Mouse (Mus musculus) forebrain, embryonic 15.5 days (tissue): ENCODE measurements at regions not wholly inside any gene's neighbourhood (a gene's known extent, or its start where the extent isn't known, plus 50 kb on each side); places are given as distances from the start of the nearest gene placed in this dataset.
A peak's percentile ranks its signal among the peaks of the same experiment; 100 is the strongest.

Experiments used
- ATAC-seq: fragments of 200-750 bp; cut with Nextera tagmentation; replicated peaks from 2 replicates; pipeline ENCODE4 v1.8.0; 2017; ENCODE audit warnings: mild to moderate bottlenecking, moderate TSS enrichment, moderate library complexity
- H3K27ac ChIP-seq: fragments of 300-500 bp; sonication (generic); replicated peaks from 2 replicates; pipeline ENCODE4 v1.5.1; 2015; ENCODE audit warnings: mild to moderate bottlenecking, inconsistent platforms
- H3K27me3 ChIP-seq: fragments of 300-500 bp; sonication (generic); 2 replicates; pipeline ENCODE4 v1.6.1; 2015; ENCODE audit warnings: inconsistent platforms
- H3K36me3 ChIP-seq: fragments of 300-500 bp; sonication (generic); 2 replicates; pipeline ENCODE4 v1.6.1; 2015; ENCODE audit warnings: mild to moderate bottlenecking, inconsistent platforms
- H3K4me1 ChIP-seq: fragments of 300-500 bp; sonication (generic); 2 replicates; pipeline ENCODE4 v1.6.1; 2015; ENCODE audit warnings: inconsistent platforms
- H3K4me2 ChIP-seq: fragments of 300-500 bp; sonication (generic); replicated peaks from 2 replicates; pipeline ENCODE4 v1.6.1; 2015; ENCODE audit warnings: mild to moderate bottlenecking, inconsistent platforms
- H3K4me3 ChIP-seq: fragments of 300-500 bp; sonication (generic); 2 replicates; pipeline ENCODE4 v1.5.1; 2015; ENCODE audit warnings: mild to moderate bottlenecking, inconsistent platforms
- H3K9ac ChIP-seq: fragments of 300-500 bp; sonication (generic); replicated peaks from 2 replicates; pipeline ENCODE4 v1.6.1; 2015; ENCODE audit warnings: mild to moderate bottlenecking, inconsistent platforms
- H3K9me3 ChIP-seq: fragments of 300-500 bp; sonication (generic); 2 replicates; pipeline ENCODE4 v1.6.1; 2016; ENCODE audit warnings: inconsistent platforms
- WGBS: fragments of 180-500 bp; shearing (Covaris S2); methylation state at CpG from one replicate; pipeline ENCODE4 v1.1.7; 2015; ENCODE audit warnings: mixed read lengths; 5-methylcytosine and 5-hydroxymethylcytosine counted together

DNA sequence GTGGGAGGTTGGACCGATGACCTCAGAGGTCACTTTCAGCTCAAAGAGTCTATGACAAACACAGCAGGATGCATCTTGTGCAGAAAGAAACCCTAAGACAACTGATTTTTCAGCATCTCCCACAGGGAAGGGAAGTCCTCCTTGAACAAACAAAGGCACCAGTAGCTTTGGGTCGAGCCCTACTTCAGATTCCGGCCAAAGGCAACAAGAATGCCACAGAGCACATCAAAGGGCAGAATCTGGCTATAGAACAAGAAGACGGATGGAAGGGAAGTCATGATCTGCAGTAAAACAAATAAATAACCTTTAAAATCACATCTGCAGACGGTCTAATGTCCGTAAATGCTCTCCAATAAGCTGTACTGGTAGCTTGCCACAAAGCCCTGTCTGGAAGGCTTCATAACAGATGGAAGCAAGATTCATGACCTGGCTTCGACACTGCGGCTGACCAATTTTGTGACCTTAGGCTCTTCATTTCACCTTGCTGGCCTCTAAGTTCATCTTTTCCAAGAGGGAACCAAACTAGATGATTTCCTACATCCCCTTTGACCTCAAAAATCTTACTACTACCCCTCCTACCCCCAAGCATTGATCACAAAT lies 630.4 kb upstream of the A1bg start:
- no peaks in the 10 kb centered on the region for H3K4me1 ChIP-seq
- H3K4me3 ChIP-seq, result no peak overlapping the region
- 63% methylated on average over 8 of the region's 8 CpGs for WGBS

DNA sequence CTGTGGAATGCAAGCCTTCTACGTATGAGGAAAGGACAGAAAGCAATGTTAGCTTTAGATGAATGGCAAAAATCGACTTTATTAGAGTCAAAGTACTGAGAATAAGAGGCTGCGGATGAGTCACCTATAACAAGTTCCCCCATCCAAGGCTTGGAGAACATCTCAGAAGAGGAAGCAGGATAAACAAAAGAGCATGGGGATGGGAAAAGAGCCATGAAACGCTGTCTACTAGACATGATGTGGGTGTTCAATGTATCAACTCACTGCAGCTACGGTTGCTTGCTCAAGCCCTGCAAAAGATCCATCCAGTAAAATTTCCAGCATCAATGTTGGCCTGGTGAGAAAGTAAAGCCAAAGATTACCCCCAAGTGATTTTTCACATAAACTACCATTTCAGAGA lies 628.4 kb upstream of the A1bg start:
- no peak overlapping the region for H3K9ac ChIP-seq
- no peaks in the 10 kb centered on the region for H3K36me3 ChIP-seq
- H3K27me3 ChIP-seq, result no peaks in the 10 kb centered on the region
- ATAC-seq, result no peak
- WGBS, result 88% methylated on average over 5 of the region's 5 CpGs
- no peak overlapping the region for H3K4me3 ChIP-seq
- no peaks in the 10 kb centered on the region for H3K9me3 ChIP-seq
- H3K27ac ChIP-seq, result no peak overlapping the region
- no peaks in the 10 kb centered on the region for H3K4me1 ChIP-seq
- no peak overlapping the region for H3K4me2 ChIP-seq

More for the DNA sequence above, 630.4 kb upstream of the A1bg start:
- H3K9me3 ChIP-seq, result no peaks in the 10 kb centered on the region
- ATAC-seq, result no peak
- no peak overlapping the region for H3K27ac ChIP-seq
- H3K9ac ChIP-seq, result no peak overlapping the region
- H3K27me3 ChIP-seq, result no peaks in the 10 kb centered on the region
- H3K4me2 ChIP-seq, result no peak overlapping the region
- no peaks in the 10 kb centered on the region for H3K36me3 ChIP-seq

DNA sequence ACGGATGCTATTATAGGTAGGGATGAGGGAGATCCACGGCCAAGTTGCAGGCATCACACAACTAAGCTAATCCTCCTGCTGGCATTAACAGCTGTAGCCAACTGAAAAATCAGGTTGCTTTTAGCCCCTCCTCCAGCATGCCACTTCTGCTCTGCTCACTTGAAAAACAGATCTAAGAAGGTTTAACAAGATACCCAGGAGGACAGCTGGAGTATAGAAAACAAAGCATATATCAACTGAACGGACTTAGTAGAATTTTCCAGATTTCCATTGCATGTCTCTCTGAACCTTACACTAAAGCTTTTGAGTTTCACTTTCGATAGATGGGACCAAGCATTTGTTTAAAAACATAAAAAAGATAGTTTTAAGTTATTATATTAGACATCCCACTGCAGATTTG lies 625.6 kb upstream of the A1bg start:
- no peak overlapping the region for H3K9ac ChIP-seq
- no peaks in the 10 kb centered on the region for H3K9me3 ChIP-seq
- no peak overlapping the region for H3K27ac ChIP-seq
- no peaks in the 10 kb centered on the region for H3K36me3 ChIP-seq
- 75% methylated on average over 4 of the region's 4 CpGs for WGBS
- no peaks in the 10 kb centered on the region for H3K27me3 ChIP-seq
- no peak overlapping the region for H3K4me2 ChIP-seq
- ATAC-seq, result no peak
- H3K4me3 ChIP-seq, result no peak overlapping the region
- H3K4me1 ChIP-seq, result no peaks in the 10 kb centered on the region

DNA sequence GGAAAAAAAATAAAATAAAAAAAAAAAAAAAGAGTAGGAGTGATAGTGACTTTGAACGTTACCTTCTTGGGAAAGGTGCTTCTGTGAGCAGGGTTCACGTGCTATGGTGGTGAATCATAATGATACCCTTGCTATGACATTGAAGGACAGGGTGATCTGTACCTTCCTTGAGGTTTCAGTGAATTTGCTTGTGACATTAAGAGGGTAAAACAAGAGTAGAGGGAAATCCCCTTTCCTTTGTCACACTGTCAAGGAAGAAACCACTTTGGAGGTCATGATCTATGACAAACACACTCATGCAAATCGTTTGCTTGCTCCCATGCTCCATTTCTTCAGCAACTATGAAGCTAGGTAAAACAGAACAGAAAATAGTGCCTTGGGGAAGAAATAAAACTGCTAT lies 623.8 kb upstream of the A1bg start:
- WGBS, result 92% methylated on average over 3 of the region's 3 CpGs
- ATAC-seq, result no peak
- Histone ChIP-seq H3K4me2 (no peak overlapping the region), H3K27me3 (no peaks in the 10 kb centered on the region), H3K9me3 (no peaks in the 10 kb centered on the region), H3K27ac (no peak overlapping the region), H3K9ac (no peak overlapping the region), H3K4me1 (no peaks in the 10 kb centered on the region), H3K36me3 (no peaks in the 10 kb centered on the region), H3K4me3 (no peak overlapping the region)

DNA sequence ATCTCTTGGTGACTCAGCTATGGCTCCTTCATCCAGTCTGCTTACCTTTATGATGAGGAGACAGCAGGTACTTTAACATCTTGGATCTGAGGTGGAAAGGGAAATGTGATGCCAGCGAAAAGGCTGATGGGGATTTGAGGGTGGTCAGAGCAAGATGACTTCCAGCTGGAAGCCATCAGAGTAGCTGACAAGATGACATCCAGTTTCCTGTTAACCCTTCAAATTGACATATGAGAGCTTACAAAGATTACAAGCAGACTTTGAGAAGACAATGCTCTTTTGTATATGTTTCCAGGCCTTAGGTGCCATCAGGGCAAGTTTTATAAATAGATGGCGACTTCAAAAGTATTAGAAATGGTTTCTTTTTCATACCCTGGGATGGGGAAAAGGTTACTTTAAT lies 621.3 kb upstream of the A1bg start:
- no peak for ATAC-seq
- Histone ChIP-seq H3K9me3 (no peaks in the 10 kb centered on the region), H3K27me3 (no peaks in the 10 kb centered on the region), H3K27ac (no peak overlapping the region), H3K4me1 (no peaks in the 10 kb centered on the region), H3K4me3 (no peak overlapping the region), H3K36me3 (no peaks in the 10 kb centered on the region), H3K4me2 (no peak overlapping the region), H3K9ac (no peak overlapping the region)
- WGBS, result 81% methylated on average over 2 of the region's 2 CpGs

DNA sequence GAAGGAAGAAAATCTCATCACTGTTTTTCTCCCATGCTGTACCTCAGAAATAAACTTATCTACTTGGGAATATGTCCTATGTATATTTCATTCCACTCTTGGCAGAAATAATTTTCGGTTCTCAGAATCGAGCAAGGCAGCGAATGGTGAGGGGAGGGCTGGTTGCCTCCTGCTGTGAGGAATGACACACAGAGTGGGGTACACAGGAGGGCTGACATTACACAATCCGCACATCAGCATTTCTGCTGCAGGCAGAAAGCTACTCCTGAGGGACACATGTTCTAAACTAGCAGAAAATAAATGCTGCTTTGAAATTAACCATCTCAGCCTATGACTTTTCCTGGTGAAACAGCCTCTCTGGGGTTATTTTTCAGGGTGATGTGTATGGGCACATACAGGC lies 618.8 kb upstream of the A1bg start:
- no peaks in the 10 kb centered on the region for H3K36me3 ChIP-seq
- no peak overlapping the region for H3K4me3 ChIP-seq
- H3K9ac ChIP-seq, result no peak overlapping the region
- no peak overlapping the region for H3K27ac ChIP-seq
- H3K9me3 ChIP-seq, result no peaks in the 10 kb centered on the region
- H3K4me2 ChIP-seq, result no peak overlapping the region
- H3K4me1 ChIP-seq, result 0 out of 2 replicates have a peak, but pooled peaks cover 7% of the 10 kb centered on the region
- 68% methylated on average over 4 of the region's 4 CpGs for WGBS
- no peak for ATAC-seq
- H3K27me3 ChIP-seq, result no peaks in the 10 kb centered on the region

DNA sequence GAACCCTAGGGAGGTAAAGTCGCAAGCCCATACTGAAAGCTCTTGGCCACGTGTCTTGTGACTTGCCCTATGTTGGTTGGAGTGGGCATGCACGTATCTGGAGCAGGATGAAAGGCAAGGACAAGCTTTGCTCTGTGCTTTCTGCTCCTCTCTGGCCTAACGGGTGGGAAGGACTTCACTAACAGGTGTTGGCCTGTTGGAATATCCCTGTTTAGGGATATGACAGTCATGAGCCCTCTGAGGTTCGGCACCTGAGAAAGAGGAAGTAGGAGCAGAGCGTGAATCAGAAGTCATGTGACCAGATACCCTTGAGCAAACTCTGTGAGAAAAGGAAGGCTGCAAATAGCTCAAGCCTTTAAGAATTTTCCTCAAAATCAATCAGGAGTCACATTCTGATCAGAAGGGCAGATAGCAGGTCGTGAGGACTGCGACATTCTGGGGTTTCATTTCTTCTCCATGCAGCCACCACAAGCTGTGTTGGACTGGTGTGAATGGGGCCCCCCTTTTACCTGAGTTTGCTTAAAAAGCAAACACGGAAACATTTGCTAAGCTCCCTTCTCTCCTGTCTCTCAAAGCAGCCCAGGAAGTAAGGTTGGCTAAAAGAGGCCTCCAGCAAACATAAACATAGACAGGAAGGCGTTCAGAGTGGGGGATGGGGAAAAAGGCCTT lies 618.1 kb upstream of the A1bg start:
- 0 out of 2 replicates have a peak, but pooled peaks cover 7% of the 10 kb centered on the region for H3K4me1 ChIP-seq
- H3K4me3 ChIP-seq, result no peak overlapping the region
- no peaks in the 10 kb centered on the region for H3K36me3 ChIP-seq
- no peak overlapping the region for H3K4me2 ChIP-seq
- H3K27ac ChIP-seq, result no peak overlapping the region
- H3K27me3 ChIP-seq, result no peaks in the 10 kb centered on the region
- 71% methylated on average over 10 of the region's 10 CpGs for WGBS
- H3K9ac ChIP-seq, result no peak overlapping the region
- H3K9me3 ChIP-seq, result no peaks in the 10 kb centered on the region
- ATAC-seq, result no peak

DNA sequence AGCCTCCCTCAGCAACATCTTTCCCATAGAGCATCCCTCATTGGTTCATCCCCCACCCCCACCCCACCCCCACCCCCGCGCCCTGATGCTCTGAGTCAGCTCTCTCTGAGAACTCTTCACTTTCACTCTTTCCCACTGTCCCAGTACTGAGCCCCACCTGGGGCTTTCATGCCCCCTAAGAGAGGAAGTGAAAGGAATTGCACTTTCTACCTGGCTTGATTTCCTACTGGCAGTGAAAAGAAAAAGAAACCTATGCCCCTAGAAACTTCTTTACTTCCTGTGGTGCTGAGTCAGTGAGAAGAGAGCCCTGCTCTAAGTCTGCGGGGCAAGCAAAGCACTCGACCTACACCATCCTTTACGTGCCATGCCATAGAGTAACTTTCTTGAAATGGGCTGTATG lies 616.1 kb upstream of the A1bg start:
- WGBS, result 62% methylated on average over 5 of the region's 5 CpGs

DNA sequence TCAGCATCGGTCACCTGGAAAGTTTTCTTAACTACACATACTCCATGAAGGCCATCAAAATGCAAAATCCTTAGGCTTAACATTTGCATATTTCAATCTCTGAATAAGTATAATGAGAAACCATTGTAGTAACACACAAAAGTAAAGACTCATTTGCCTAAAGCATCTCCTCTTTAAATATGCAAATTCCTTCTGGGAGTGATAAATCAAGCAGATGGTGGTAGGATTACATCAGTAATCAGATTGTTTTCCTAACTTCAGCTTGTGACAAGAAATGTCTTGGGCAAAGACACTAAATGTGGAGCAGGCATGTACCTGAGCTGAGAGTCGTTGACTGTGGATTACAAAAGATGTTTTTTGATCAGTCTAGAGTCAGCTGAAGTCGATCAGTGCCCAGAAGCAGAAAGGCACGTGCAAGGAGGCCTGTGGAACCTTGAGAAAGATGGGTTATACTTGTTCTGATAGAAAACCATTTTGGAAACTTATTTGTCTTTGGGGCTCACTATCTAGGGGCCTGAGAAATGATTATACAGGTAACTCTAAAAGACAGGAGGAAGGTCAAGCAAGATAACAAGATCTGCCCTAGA lies 615.5 kb upstream of the A1bg start:
- no peak overlapping the region for H3K4me2 ChIP-seq
- H3K9me3 ChIP-seq, result no peaks in the 10 kb centered on the region
- H3K9ac ChIP-seq, result no peak overlapping the region
- no peaks in the 10 kb centered on the region for H3K36me3 ChIP-seq
- H3K27me3 ChIP-seq, result no peaks in the 10 kb centered on the region
- ATAC-seq, result peak; percentile 52
- WGBS, result 36% methylated on average over 4 of the region's 4 CpGs
- 0 out of 2 replicates have a peak, but pooled peaks cover 7% of the 10 kb centered on the region for H3K4me1 ChIP-seq
- no peak overlapping the region for H3K27ac ChIP-seq
- no peak overlapping the region for H3K4me3 ChIP-seq

More for the DNA sequence above, 616.1 kb upstream of the A1bg start:
- H3K4me1 ChIP-seq, result 0 out of 2 replicates have a peak, but pooled peaks cover 7% of the 10 kb centered on the region
- H3K27ac ChIP-seq, result no peak overlapping the region
- ATAC-seq, result no peak
- no peak overlapping the region for H3K9ac ChIP-seq
- H3K27me3 ChIP-seq, result no peaks in the 10 kb centered on the region
- no peak overlapping the region for H3K4me3 ChIP-seq
- H3K36me3 ChIP-seq, result no peaks in the 10 kb centered on the region
- no peak overlapping the region for H3K4me2 ChIP-seq
- no peaks in the 10 kb centered on the region for H3K9me3 ChIP-seq

DNA sequence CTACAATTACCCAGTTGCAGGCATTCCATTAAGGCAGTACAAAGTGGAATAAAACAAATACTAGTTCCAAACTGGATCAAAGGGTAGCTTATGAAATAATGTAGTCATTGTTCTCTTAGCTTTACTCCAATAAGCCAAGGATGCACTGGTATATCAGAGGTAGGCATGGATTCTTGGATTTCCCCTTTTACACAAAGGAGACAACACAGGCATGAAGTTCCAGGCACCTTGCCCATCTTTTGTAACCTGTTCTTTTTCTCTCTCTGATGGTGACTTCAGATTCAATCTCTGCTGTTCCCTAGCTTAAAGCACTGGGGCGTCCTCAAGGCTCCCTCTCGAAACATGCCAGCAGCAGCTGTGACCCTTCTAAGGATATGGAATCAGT lies 613.5 kb upstream of the A1bg start:
- no peak for ATAC-seq
- Histone ChIP-seq H3K9me3 (no peaks in the 10 kb centered on the region), H3K4me1 (0 out of 2 replicates have a peak, but pooled peaks cover 7% of the 10 kb centered on the region), H3K27ac (no peak overlapping the region), H3K36me3 (no peaks in the 10 kb centered on the region), H3K9ac (no peak overlapping the region), H3K27me3 (no peaks in the 10 kb centered on the region), H3K4me3 (no peak overlapping the region), H3K4me2 (no peak overlapping the region)
- WGBS, result 92% methylated on average over 2 of the region's 2 CpGs

DNA sequence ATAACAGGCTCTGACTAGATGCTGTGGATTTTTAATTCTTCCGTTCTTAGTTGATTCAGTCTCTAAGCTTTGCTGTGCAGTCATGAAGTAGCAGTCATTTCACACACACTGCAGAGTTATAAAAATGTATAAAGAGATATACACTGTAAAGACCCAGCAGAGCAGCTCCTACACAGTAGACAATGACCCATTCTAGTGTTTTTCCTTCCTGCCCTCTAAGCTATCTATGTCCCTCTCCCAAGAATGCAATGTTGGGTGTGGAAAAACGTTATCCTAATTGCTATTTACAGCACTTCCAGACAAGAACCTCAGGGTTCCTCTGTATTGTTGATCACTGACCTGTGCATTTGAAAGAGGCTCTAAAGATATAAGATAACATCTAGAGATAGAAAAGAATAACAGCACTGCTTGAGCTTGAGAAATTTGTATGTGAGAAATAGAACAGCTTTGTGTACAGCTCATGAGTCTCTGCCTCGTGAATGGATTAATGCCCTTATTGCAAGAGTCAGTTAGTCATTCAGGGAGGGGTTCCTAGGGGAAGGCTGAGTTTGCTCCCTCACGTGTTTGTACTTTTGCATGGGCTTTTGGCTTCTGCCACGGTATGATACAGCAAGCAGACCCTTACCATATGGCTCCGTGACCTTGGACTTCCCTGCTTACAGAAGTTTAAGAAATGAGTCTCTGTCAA lies 613.0 kb upstream of the A1bg start:
- 44% methylated on average over 6 of the region's 6 CpGs for WGBS
- Histone ChIP-seq H3K9me3 (no peaks in the 10 kb centered on the region), H3K27me3 (no peaks in the 10 kb centered on the region), H3K27ac (no peak overlapping the region), H3K36me3 (no peaks in the 10 kb centered on the region), H3K4me1 (0 out of 2 replicates have a peak, but pooled peaks cover 7% of the 10 kb centered on the region), H3K9ac (no peak overlapping the region), H3K4me3 (no peak overlapping the region), H3K4me2 (no peak overlapping the region)
- no peak for ATAC-seq

DNA sequence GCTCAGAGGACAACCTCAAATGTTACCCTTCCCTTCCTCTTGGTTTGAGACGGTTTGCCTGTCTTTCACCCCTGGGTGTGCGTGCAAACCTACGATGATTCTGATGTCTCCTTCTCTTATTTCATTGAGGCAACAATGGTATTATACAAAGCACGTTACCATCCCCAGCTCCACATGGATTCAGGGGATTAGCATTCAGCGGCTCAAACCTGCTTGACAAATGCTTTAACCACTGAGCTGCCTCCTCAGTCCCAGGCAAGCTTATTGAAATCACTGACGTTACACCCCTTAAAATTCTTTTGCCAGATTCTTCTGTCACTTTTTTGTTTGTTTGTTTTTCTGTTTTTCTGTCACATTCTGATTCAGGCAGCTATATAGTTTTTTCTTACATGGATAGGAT lies 612.4 kb upstream of the A1bg start:
- Histone ChIP-seq H3K36me3 (no peaks in the 10 kb centered on the region), H3K27ac (no peak overlapping the region), H3K4me2 (no peak overlapping the region), H3K4me3 (no peak overlapping the region), H3K4me1 (0 out of 2 replicates have a peak, but pooled peaks cover 7% of the 10 kb centered on the region), H3K27me3 (no peaks in the 10 kb centered on the region), H3K9me3 (no peaks in the 10 kb centered on the region), H3K9ac (no peak overlapping the region)
- WGBS, result 16% methylated on average over 6 of the region's 6 CpGs
- ATAC-seq, result no peak
